Mouse (Mus musculus): ENCODE measurements at regions not wholly inside any gene's neighbourhood (a gene's known extent, or its start where the extent isn't known, plus 50 kb on each side); places are given as distances from the start of the nearest gene placed in this dataset.
"Not testable (repeated sequence)": the region's sequence is repeated elsewhere in the genome, so short reads cannot be mapped to it uniquely, and the experiment has no call there.

DNA sequence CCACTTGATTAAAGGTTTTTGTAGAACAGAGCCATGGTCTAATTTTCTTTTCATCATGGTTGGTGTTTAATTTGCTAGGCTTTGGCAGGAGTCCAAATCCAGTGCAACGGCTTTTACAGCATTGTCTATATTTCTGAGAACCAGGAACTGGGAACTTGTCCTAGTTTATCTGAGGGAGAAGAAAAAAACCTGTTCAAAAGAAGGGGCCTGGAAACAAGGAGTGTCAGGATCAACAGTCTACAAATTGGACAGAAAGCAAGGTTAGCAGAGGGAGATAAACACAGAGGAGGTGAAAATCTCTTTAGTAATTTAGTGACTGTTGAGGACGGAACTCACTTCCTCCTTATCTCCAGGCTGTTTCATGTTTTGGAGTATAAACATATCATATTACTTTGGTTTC is 74.9 kb upstream of the C9orf72 start:
- no peaks in the 10 kb centered on the region for H3K27me3 ChIP-seq (ENCODE audit: control insufficient read depth, insufficient read depth, low read length, poor library complexity, severe bottlenecking)
- H3K36me3 ChIP-seq (ENCODE audit: control insufficient read depth, insufficient read depth, low read length, poor library complexity, severe bottlenecking) = no peaks in the 10 kb centered on the region
- DNase-seq (ENCODE audit: low read depth, low spot score) = no peak

DNA sequence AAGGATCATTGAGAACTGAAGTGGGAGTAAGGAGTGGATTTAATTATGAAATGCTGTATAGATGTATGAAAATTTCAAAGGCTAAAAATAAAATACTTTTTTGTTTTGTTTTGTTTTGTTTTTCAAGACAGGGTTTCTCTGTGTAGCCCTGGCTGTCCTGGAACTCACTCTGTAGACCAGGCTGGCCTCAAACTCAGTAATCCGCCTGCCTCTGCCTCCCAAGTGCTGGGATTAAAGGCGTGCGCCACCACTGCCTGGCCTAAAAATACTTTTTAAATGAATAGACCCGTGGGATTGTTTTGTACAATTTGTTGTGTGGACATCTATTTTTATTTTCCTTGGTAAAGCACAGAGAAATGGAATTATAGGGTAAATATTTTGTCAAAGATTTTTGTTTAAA is 74.4 kb upstream of the C9orf72 start:
- H3K27me3 ChIP-seq (ENCODE audit: control insufficient read depth, insufficient read depth, low read length, poor library complexity, severe bottlenecking); DNase-seq (ENCODE audit: low read depth, low spot score); H3K36me3 ChIP-seq (ENCODE audit: control insufficient read depth, insufficient read depth, low read length, poor library complexity, severe bottlenecking): not testable (repeated sequence)

- no peaks in the 10 kb centered on the region for H3K27me3 ChIP-seq (ENCODE audit: control insufficient read depth, insufficient read depth, low read length, poor library complexity, severe bottlenecking)
- H3K36me3 ChIP-seq (ENCODE audit: control insufficient read depth, insufficient read depth, low read length, poor library complexity, severe bottlenecking) = no peaks in the 10 kb centered on the region
- DNase-seq (ENCODE audit: low read depth, low spot score) = no peak
Observed at GRCm38 (mm10) chr4:35284611-35285010, 58.6 kb upstream of the C9orf72 start.
